Mouse (Mus musculus): ENCODE data around the gene Thsd7a. TPM values are rescaled to one million over a fixed set of nuclear protein-coding genes. Genes with fewer than 3 reads are reported as not detected.
A peak's percentile ranks its signal among the peaks of the same experiment; 100 is the strongest.

The Thsd7a gene
- polyA plus RNA-seq, 1 experiment from 2014 or later = 53.2 TPM

DNA sequence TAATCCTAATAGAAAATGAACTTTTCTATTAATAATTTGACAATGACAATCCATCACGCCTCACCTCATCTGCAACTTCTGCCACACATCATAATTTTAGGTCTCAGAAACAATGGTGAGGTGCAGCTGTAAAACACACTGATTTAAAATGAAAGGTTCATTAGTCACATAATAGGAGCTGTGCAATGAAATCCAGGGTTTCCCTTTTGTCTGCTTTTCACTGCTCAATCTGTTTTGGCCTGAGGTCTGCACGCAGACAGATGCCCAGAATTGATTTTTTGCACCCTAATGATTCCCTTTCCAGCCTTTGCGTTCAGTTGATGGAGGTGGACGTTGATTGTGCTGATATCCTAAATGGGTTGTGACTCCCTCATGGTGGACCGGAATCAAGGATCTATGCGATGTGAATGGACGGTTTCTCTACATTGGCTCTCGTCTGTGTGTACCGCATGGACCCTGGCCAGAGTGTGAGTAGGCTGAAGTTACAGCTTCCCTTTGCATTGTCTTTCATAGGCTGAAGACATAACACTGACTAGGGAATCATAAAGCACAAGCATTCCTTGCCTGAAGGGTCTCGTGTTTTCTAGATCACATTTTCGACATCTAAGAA is 120.5 kb downstream of the Thsd7a start:
- no peak overlapping the region for H3K27ac ChIP-seq

DNA sequence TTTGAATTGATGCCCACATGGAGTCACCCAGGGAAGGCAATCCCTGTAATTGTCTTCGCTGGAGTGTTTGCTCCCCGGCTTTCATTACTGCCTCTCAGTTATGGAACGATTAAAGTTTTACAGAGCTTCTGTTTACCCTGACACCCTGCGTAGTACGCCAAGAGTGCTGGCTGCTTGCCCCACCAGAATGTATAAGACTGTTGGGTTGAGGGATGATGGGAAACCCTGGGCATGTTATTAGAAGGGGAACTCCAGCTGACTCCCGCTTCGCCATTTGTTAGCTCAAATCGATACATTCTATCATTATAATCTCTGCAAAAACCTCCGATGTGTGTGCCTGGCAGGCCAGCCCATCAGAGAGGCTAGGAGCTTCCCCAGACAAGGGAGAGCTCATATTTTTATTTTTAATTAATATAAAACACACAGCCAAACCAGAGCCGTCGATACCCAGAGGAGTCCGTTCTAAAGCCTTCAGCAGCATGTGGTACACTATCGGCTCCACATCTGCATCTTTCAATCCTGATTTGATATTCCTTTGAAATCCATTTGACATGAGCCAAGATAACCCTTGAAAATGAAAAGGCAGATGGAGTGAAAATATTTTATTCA is 142.5 kb downstream of the Thsd7a start:
- Histone ChIP-seq H3K27me3 (no peaks in the 10 kb centered on the region), H3K9me3 (no peaks in the 10 kb centered on the region), H3K27ac (peak overlapping the region; percentile 53), H3K36me3 (no peaks in the 10 kb centered on the region), H3K4me2 (replicated peaks) (peak overlapping the region; percentile 22), H3K4me3 (replicated peaks) (no peak overlapping the region), H3K9ac (replicated peaks) (no peak overlapping the region), H3K4me1 (replicated peaks) (peaks cover 16% of the 10 kb centered on the region)
- ATAC-seq = peak; percentile 62
- 72% methylated on average over 13 of the region's 13 CpGs for WGBS

More for the DNA sequence above, 120.5 kb downstream of the Thsd7a start:
- 79% methylated on average over 11 of the region's 11 CpGs for WGBS
- no peaks in the 10 kb centered on the region for H3K27me3 ChIP-seq
- ATAC-seq = no peak
- no peak overlapping the region for H3K4me3 ChIP-seq (replicated peaks)
- H3K36me3 ChIP-seq = no peaks in the 10 kb centered on the region
- H3K9ac ChIP-seq (replicated peaks) = no peak overlapping the region
- H3K4me1 ChIP-seq (replicated peaks) = no peaks in the 10 kb centered on the region
- H3K4me2 ChIP-seq (replicated peaks) = no peak overlapping the region
- no peaks in the 10 kb centered on the region for H3K9me3 ChIP-seq

DNA sequence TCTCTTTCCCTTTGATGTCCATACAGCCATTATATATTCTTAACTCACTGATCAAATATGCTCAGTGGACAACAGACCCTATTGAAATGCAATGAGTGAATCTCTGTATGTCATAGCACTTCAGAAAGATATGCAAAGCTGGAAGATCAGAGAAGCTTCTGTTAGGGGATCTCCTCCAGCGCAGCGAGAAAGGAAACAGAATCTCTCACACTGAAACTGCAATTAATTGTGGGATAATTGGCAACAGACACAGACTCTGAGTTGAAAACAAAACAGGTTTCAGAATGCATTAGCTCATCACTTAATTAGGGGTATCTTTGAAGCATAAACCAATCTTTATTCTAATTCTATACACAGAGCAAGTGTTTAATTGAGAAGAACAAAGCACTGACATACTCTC is 146.3 kb downstream of the Thsd7a start:
- Histone ChIP-seq H3K9ac (replicated peaks) (no peak overlapping the region), H3K36me3 (no peaks in the 10 kb centered on the region), H3K4me3 (replicated peaks) (no peak overlapping the region), H3K27me3 (no peaks in the 10 kb centered on the region), H3K27ac (no peak overlapping the region), H3K4me1 (replicated peaks) (peaks cover 16% of the 10 kb centered on the region), H3K9me3 (no peaks in the 10 kb centered on the region), H3K4me2 (replicated peaks) (no peak overlapping the region)
- 22% methylated on average over 2 of the region's 2 CpGs for WGBS
- ATAC-seq = peak; percentile 75

DNA sequence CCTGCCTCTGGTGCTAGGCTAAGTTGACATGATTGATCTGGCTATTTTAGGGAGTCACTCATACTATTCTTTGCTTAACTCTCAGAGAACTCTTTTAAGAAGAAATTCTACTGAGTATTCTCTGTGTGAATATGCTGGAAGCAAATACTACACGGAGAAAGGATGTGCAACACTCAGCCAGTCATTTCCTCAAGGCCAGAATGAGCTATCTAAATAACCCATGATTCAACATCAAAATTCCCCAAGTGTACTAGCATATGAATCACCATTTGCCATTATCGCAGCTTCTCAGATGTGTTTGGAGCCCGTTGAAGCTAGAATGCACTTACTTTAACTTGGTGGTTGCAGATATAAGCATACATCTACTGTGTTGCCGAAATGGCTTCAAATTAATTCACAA is 147.0 kb downstream of the Thsd7a start:
- 83% methylated on average over 4 of the region's 4 CpGs for WGBS
- Histone ChIP-seq H3K27me3 (no peaks in the 10 kb centered on the region), H3K4me3 (replicated peaks) (no peak overlapping the region), H3K4me1 (replicated peaks) (peaks cover 16% of the 10 kb centered on the region), H3K4me2 (replicated peaks) (no peak overlapping the region), H3K36me3 (no peaks in the 10 kb centered on the region), H3K27ac (0 out of 2 replicates have a peak overlapping the region, but pooled peaks have one; percentile 35), H3K9me3 (no peaks in the 10 kb centered on the region), H3K9ac (replicated peaks) (no peak overlapping the region)
- no peak for ATAC-seq

DNA sequence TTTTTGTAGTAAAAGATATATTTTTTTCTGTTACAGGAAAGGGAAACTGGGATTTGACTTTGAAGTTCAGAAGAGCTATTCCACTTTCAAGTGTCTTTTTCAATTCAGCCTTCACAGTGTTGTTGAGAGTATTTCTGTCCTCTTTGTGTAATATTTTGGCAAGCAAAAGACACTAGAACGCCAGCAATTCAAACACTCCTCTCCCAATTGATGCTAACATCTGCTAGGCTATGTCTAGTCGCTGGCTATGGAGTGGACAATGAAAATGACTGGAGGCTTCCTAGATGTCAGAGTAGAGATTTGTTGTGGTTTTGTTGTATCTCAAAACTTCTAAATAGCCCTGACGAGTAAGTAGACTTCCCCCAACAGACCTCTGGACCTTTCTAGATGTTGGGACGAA is 164.8 kb downstream of the Thsd7a start:
- no peak overlapping the region for H3K4me3 ChIP-seq (replicated peaks)
- H3K27me3 ChIP-seq = no peaks in the 10 kb centered on the region
- H3K27ac ChIP-seq = no peak overlapping the region
- no peak overlapping the region for H3K4me2 ChIP-seq (replicated peaks)
- ATAC-seq = no peak
- H3K4me1 ChIP-seq (replicated peaks) = peaks cover 9% of the 10 kb centered on the region; the same call in 1 of the 2 replicates
- no peaks in the 10 kb centered on the region for H3K36me3 ChIP-seq
- H3K9ac ChIP-seq (replicated peaks) = no peak overlapping the region
- WGBS = 89% methylated on average over 4 of the region's 4 CpGs
- no peaks in the 10 kb centered on the region for H3K9me3 ChIP-seq

DNA sequence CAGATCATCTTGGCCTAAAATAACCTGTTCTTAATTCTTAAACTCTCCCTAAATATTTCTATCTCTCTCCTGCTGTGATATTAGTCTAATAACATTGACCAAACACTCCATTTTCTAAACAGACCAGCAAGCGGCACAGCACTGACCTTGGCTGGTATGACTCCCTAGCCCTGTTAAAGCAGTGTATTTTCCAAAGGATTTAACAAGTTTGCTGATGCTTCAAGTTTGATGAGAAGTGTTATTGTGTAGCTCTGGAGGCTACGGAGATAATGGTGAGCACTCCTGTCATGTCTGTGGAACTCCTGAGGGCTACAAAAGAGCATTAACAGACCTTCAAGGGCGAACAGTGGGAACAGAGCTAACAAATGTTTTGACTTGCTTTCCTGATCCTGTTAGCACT is 168.1 kb downstream of the Thsd7a start:
- peak; percentile 37; the same call in 1 of the 2 replicates for ATAC-seq
- WGBS = 34% methylated on average over 3 of the region's 3 CpGs
- Histone ChIP-seq H3K4me2 (replicated peaks) (no peak overlapping the region), H3K9me3 (no peaks in the 10 kb centered on the region), H3K4me3 (replicated peaks) (no peak overlapping the region), H3K27ac (peak overlapping the region; percentile 66; the same call in 1 of the 2 replicates), H3K9ac (replicated peaks) (no peak overlapping the region), H3K27me3 (no peaks in the 10 kb centered on the region), H3K4me1 (replicated peaks) (peaks cover 16% of the 10 kb centered on the region), H3K36me3 (no peaks in the 10 kb centered on the region)

DNA sequence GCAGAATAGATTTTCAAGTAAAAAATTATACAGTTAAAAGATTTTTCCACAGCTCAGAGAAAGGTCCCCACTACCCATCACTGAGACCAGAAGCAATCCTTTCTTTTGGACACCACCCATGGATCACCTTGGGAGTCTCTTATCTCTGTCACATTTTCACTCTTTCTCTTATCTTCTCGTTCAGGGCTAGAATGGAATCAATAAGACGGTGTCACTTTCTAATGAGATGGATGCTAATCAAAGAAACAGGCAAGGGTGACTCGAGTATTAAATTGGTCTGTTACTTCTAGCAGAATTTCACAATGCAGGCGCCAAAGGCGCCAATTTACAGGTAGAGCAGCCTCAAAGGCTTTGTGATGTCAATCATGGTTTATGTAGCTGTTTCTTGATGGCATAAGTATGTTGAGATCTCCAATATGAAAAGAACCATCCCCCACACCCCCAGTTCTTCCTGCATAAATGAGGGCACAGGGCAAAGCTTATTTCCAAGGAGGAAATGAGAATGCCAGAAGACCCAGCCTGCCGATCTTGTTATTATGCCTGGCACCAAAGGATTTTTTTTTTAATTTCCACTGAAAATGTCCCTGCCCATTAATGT is 173.5 kb downstream of the Thsd7a start:
- Histone ChIP-seq H3K27ac (peak overlapping the region; percentile 67), H3K4me1 (replicated peaks) (peaks cover 22% of the 10 kb centered on the region), H3K27me3 (no peaks in the 10 kb centered on the region), H3K9ac (replicated peaks) (no peak overlapping the region), H3K4me2 (replicated peaks) (no peak overlapping the region), H3K36me3 (no peaks in the 10 kb centered on the region), H3K9me3 (no peaks in the 10 kb centered on the region), H3K4me3 (replicated peaks) (no peak overlapping the region)
- 44% methylated on average over 6 of the region's 6 CpGs for WGBS
- ATAC-seq = peak; percentile 84

DNA sequence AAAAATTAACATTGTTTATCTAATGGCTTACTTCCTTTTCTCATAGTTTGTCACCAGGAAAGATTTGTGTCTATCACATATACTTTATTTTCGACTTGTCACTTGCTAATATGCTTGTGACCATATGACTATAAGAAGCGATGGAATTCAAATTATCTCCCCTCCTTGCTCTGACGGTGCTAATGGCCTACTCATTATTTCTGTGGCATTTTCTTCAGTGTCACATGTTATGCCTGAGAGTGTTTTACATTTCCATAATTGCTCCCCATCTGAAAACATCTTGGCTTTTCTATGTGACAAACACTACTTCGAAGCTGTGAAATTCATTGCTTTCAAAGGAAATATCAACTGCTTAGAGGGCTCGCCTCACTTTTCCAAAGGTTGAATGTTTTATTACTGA is 177.0 kb downstream of the Thsd7a start:
- no peaks in the 10 kb centered on the region for H3K27me3 ChIP-seq
- no peak for ATAC-seq
- H3K4me1 ChIP-seq (replicated peaks) = peaks cover 21% of the 10 kb centered on the region
- WGBS = 74% methylated on average over 5 of the region's 5 CpGs
- H3K4me3 ChIP-seq (replicated peaks) = no peak overlapping the region
- no peak overlapping the region for H3K27ac ChIP-seq
- no peaks in the 10 kb centered on the region for H3K36me3 ChIP-seq
- no peaks in the 10 kb centered on the region for H3K9me3 ChIP-seq
- H3K4me2 ChIP-seq (replicated peaks) = no peak overlapping the region
- H3K9ac ChIP-seq (replicated peaks) = no peak overlapping the region

DNA sequence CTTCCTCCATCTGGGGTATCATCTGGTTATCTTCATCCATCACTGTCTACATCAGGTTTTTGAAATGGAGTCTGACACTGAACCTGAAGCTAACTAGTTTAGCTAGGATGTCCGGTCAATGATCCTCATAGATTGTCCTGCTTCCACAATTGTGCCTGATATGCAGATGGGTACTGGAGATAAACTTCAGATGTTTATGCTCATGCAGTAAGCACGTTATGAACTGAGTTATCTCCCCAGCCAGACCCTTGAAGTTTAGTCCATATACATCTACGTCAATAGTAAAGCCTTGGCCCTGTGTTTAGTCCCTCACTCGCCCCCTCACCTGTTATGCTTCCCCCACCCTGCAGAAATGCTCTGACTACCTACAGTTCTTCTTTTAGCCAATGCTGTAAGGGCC is 184.1 kb downstream of the Thsd7a start:
- no peaks in the 10 kb centered on the region; the same call in 1 of the 2 replicates for H3K4me1 ChIP-seq (replicated peaks)
- WGBS = 85% methylated on average over 4 of the region's 4 CpGs
- no peaks in the 10 kb centered on the region for H3K36me3 ChIP-seq
- H3K4me2 ChIP-seq (replicated peaks) = no peak overlapping the region
- H3K27me3 ChIP-seq = no peaks in the 10 kb centered on the region
- no peak overlapping the region for H3K9ac ChIP-seq (replicated peaks)
- ATAC-seq = no peak
- no peak overlapping the region for H3K27ac ChIP-seq
- H3K9me3 ChIP-seq = no peaks in the 10 kb centered on the region
- no peak overlapping the region for H3K4me3 ChIP-seq (replicated peaks)

DNA sequence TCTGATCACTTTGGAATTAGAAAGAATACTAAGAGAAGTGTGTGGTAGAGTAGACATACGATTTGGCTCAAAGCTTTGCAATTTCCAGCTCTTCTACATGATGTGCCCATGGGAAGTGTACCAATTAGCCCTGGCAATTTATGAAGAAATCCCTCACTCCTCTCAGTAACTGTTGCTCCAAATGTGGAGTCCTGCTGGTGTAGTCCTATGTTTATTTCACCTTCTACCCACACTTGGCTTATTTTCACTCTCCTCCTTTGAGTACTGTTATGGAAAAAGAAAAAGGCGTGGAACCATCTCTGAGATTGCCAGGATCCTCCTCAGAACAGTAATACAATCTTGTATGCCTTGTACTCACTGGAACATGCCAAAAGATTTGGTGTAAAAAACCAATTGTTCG is 186.9 kb downstream of the Thsd7a start:
- Histone ChIP-seq H3K4me1 (replicated peaks) (no peaks in the 10 kb centered on the region; the same call in 1 of the 2 replicates), H3K36me3 (no peaks in the 10 kb centered on the region), H3K9ac (replicated peaks) (no peak overlapping the region), H3K27me3 (no peaks in the 10 kb centered on the region), H3K27ac (no peak overlapping the region), H3K4me3 (replicated peaks) (no peak overlapping the region), H3K4me2 (replicated peaks) (no peak overlapping the region), H3K9me3 (no peaks in the 10 kb centered on the region)
- ATAC-seq = no peak
- 90% methylated on average over 3 of the region's 3 CpGs for WGBS

DNA sequence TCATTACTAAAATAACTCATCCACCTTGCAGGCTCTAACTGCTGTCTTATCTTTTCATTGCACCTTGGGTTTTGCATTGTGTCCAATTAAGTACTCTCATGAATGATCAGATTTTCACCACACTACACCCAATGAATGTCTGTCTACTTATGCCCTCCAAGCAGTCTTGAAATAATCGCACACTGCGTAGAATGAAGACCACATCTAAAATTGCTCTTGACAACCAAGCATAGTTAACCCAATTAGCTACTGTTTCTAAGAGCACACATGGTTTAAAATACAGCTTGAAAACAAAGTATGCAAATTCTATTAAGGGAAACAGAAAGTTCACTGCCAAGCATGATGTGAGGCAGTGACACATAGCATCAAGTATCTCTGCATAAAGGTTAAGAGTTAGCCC is 188.7 kb downstream of the Thsd7a start:
- no peaks in the 10 kb centered on the region for H3K36me3 ChIP-seq
- peak; percentile 68 for ATAC-seq
- H3K27me3 ChIP-seq = no peaks in the 10 kb centered on the region
- no peak overlapping the region for H3K4me3 ChIP-seq (replicated peaks)
- no peak overlapping the region for H3K4me2 ChIP-seq (replicated peaks)
- H3K27ac ChIP-seq = no peak overlapping the region
- 54% methylated on average over 2 of the region's 2 CpGs for whole genome bisulfite sequencing
- H3K9me3 ChIP-seq = no peaks in the 10 kb centered on the region
- H3K4me1 ChIP-seq (replicated peaks) = no peaks in the 10 kb centered on the region; the same call in 1 of the 2 replicates
- no peak overlapping the region for H3K9ac ChIP-seq (replicated peaks)

All from midbrain, embryonic 13.5 days (tissue).